Mouse (Mus musculus) MEL (cell line): Measurements from ENCODE around the gene Ccdc34. TPM values are rescaled to one million over a fixed set of nuclear protein-coding genes. Genes with fewer than 3 reads are reported as not detected.

ENCODE experiments used
- DNase-seq: peaks from one replicate; pipeline ENCODE4 v3.0.0; 2011; ENCODE audit warnings: low read depth, low spot score
- H3K27ac ChIP-seq: 2 replicates; pipeline ENCODE4 v1.5.1; 2012; ENCODE audit warnings: low read depth, mild to moderate bottlenecking, control low read depth, low read length, moderate library complexity; ENCODE audit not compliant: control insufficient read depth
- H3K27me3 ChIP-seq, 2 experiments: fragments of 150-350 bp in 1 of 2; sonication (generic) in 1 of 2; 2 replicates each; pipeline ENCODE4 v1.6.1; 2012; ENCODE audit warnings: low read length in 2 of 2, mild to moderate bottlenecking in 2 of 2, improper control_type of control experiment in 1 of 2, moderate library complexity in 1 of 2; ENCODE audit not compliant: insufficient read depth in 2 of 2, control insufficient read depth in 1 of 2
- H3K36me3 ChIP-seq, 2 experiments: 2 replicates each; pipeline ENCODE4 v1.6.1; 2012 to 2014; ENCODE audit warnings: low read length in 2 of 2, improper control_type of control experiment in 1 of 2, inconsistent platforms in 1 of 2, mild to moderate bottlenecking in 1 of 2; ENCODE audit not compliant: insufficient read depth in 2 of 2, control insufficient read depth in 1 of 2
- H3K4me1 ChIP-seq, 2 experiments: fragments of 150-350 bp in 1 of 2; sonication (generic) in 1 of 2; 2 replicates each; pipeline ENCODE4 v1.6.1; 2012; ENCODE audit warnings: low read length in 2 of 2, improper control_type of control experiment in 1 of 2, mild to moderate bottlenecking in 1 of 2; ENCODE audit not compliant: insufficient read depth in 2 of 2, control insufficient read depth in 1 of 2
- H3K4me3 ChIP-seq, 2 experiments: fragments of 150-350 bp in 1 of 2; sonication (generic) in 1 of 2; 2 replicates each; pipeline ENCODE4 v1.5.1; 2012; ENCODE audit warnings: low read depth in 2 of 2, low read length in 2 of 2, mild to moderate bottlenecking in 2 of 2, moderate library complexity in 2 of 2, control low read depth in 1 of 2, improper control_type of control experiment in 1 of 2; ENCODE audit not compliant: control insufficient read depth in 1 of 2, insufficient read depth in 1 of 2
- H3K79me2 ChIP-seq: 2 replicates; pipeline ENCODE4 v1.6.1; 2012; ENCODE audit warnings: mild to moderate bottlenecking, low read length, moderate library complexity; ENCODE audit not compliant: control insufficient read depth, poor library complexity, insufficient read depth
- H3K9ac ChIP-seq: 2 replicates; pipeline ENCODE4 v1.6.1; 2012; ENCODE audit warnings: low read depth, mild to moderate bottlenecking, control low read depth, low read length, moderate library complexity; ENCODE audit not compliant: control insufficient read depth, poor library complexity, severe bottlenecking
- H3K9me3 ChIP-seq: fragments of 150-350 bp; sonication (generic); replicated peaks from 2 replicates; pipeline ENCODE4 v1.6.1; 2012; ENCODE audit warnings: mild to moderate bottlenecking, low read length, improper control_type of control experiment, moderate library complexity; ENCODE audit not compliant: insufficient read depth
- CHD2 ChIP-seq: IDR thresholded peaks from 2 replicates; pipeline ENCODE4 v1.6.1; 2011; ENCODE audit warnings: low read length, improper control_type of control experiment
- E2F4 ChIP-seq: IDR thresholded peaks from 2 replicates; pipeline ENCODE4 v1.6.1; 2011; ENCODE audit warnings: low read depth, low read length, improper control_type of control experiment, borderline replicate concordance
- ETS1 ChIP-seq: IDR thresholded peaks from 2 replicates; pipeline ENCODE4 v1.6.1; 2012; ENCODE audit warnings: low read depth, mild to moderate bottlenecking, inconsistent platforms, low read length, improper control_type of control experiment, moderate library complexity
- GABPA ChIP-seq: IDR thresholded peaks from 2 replicates; pipeline ENCODE4 v1.6.1; 2012; ENCODE audit warnings: low read depth, mild to moderate bottlenecking, inconsistent platforms, low read length, improper control_type of control experiment, moderate library complexity
- KAT2A ChIP-seq: conservative IDR thresholded peaks from 2 replicates; pipeline ENCODE4 v1.6.1; 2012; ENCODE audit warnings: low read depth, low read length, improper control_type of control experiment, inconsistent platforms
- MAX ChIP-seq: IDR thresholded peaks from 2 replicates; pipeline ENCODE4 v1.6.1; 2011; ENCODE audit warnings: low read length, improper control_type of control experiment
- MEF2A ChIP-seq: IDR thresholded peaks from 2 replicates; pipeline ENCODE4 v1.6.1; 2014; ENCODE audit warnings: low read depth, mild to moderate bottlenecking, inconsistent platforms, low read length, improper control_type of control experiment; ENCODE audit not compliant: poor library complexity, insufficient replicate concordance, severe bottlenecking; ENCODE audit errors: extremely low read depth
- MYB ChIP-seq: IDR thresholded peaks from 2 replicates; pipeline ENCODE4 v1.6.1; 2011; ENCODE audit warnings: mild to moderate bottlenecking, low read depth, low read length, improper control_type of control experiment
- MYC ChIP-seq: IDR thresholded peaks from 2 replicates; pipeline ENCODE4 v1.6.1; 2011; ENCODE audit warnings: low read depth, mild to moderate bottlenecking, low read length, improper control_type of control experiment, moderate library complexity
- NRF1 ChIP-seq: IDR thresholded peaks from 2 replicates; pipeline ENCODE4 v1.6.1; 2014; ENCODE audit warnings: low read depth, mild to moderate bottlenecking, inconsistent platforms, low read length, improper control_type of control experiment, moderate library complexity; ENCODE audit not compliant: poor library complexity, insufficient read depth, severe bottlenecking
- POLR2AphosphoS2 ChIP-seq: IDR thresholded peaks from 2 replicates; pipeline ENCODE4 v1.6.1; 2011; ENCODE audit warnings: low read length, improper control_type of control experiment
- TAL1 ChIP-seq: IDR thresholded peaks from 2 replicates; pipeline ENCODE4 v1.6.1; 2012; ENCODE audit warnings: mild to moderate bottlenecking, inconsistent platforms, low read length, moderate library complexity, mixed read lengths
- TBP ChIP-seq: IDR thresholded peaks from 2 replicates; pipeline ENCODE4 v1.8.0; 2011; ENCODE audit warnings: low read depth, low read length, improper control_type of control experiment
- TCF12 ChIP-seq: IDR thresholded peaks from 2 replicates; pipeline ENCODE4 v1.6.1; 2014; ENCODE audit warnings: low read depth, mild to moderate bottlenecking, inconsistent platforms, low read length, improper control_type of control experiment, moderate library complexity
- USF2 ChIP-seq, 2 experiments: IDR thresholded peaks; 2 replicates each; pipeline ENCODE4 v1.6.1; 2011 to 2012; ENCODE audit warnings: improper control_type of control experiment in 2 of 2, low read length in 2 of 2, borderline replicate concordance in 1 of 2, inconsistent platforms in 1 of 2, low read depth in 1 of 2, mild to moderate bottlenecking in 1 of 2; ENCODE audit not compliant: insufficient read depth in 1 of 2
- ZC3H11A ChIP-seq: IDR thresholded peaks from 2 replicates; pipeline ENCODE4 v1.6.1; 2012; ENCODE audit warnings: low read depth, mild to moderate bottlenecking, inconsistent platforms, low read length, improper control_type of control experiment
- ZMIZ1 ChIP-seq: IDR thresholded peaks from 2 replicates; pipeline ENCODE4 v1.6.1; 2012; ENCODE audit warnings: low read depth, mild to moderate bottlenecking, inconsistent platforms, low read length, improper control_type of control experiment, moderate library complexity
- ZNF384 ChIP-seq: IDR thresholded peaks from 2 replicates; pipeline ENCODE4 v1.6.1; 2012; ENCODE audit warnings: low read depth, mild to moderate bottlenecking, inconsistent platforms, low read length, improper control_type of control experiment
- polyA plus RNA-seq, 2 experiments: library from polyadenylated mRNA; stranded (reverse) in 1 of 2; unstranded in 1 of 2; fragments of >175 nt in 1 of 2; fragments of >200 nt in 1 of 2; gene quantifications; 2 replicates each; pipeline versions ENCODE4 v1.2.1 to v1.2.4; 2012; ENCODE audit warnings: low replicate concordance in 2 of 2, low read depth in 1 of 2; ENCODE audit not compliant: insufficient read length in 2 of 2, insufficient read depth in 1 of 2, missing spikeins in 1 of 2
- total RNA-seq: library from RNA; depleted of rRNA; stranded (reverse); fragments of 300-350 nt; gene quantifications from 2 replicates; pipeline ENCODE4 v1.2.3, GENCODE M21; 2012

Gene Ccdc34
- total and polyA plus RNA-seq, 3 experiments = 14.1 to 39.0 TPM; not detected in 1

- DNase-seq = no peak
- Histone ChIP-seq H3K27ac (no peak overlapping the region), H3K9ac (no peak overlapping the region), H3K79me2 (no peaks in the 10 kb centered on the region), H3K4me3 (no peak overlapping the region)
- TF ChIP-seq NRF1 (no peak), GABPA (no peak), ZC3H11A (no peak), MEF2A (no peak), ETS1 (no peak), KAT2A (no peak), TAL1 (no peak), TCF12 (no peak), USF2 (IDR thresholded peaks at IDR 0.05; ENCODE audit: borderline replicate concordance in 1 of 2, insufficient read depth in 1 of 2, low read depth in 1 of 2, low read length in 2 of 2) (no peak), CHD2 (no peak), ZNF384 (no peak), E2F4 (no peak), MYC (no peak), POLR2AphosphoS2 (no peak), MYB (no peak)
- TF ChIP-seq, all 39 proteins: peak for 0
- H3K27me3 ChIP-seq = no peaks in the 10 kb centered on the region
- H3K9me3 ChIP-seq = no peaks in the 10 kb centered on the region
- no peaks in the 10 kb centered on the region for H3K4me1 ChIP-seq
- no peaks in the 10 kb centered on the region for H3K36me3 ChIP-seq
Measured at GRCm38 (mm10) chr2:110156321-110156720, 138.7 kb downstream of the Ccdc34 start.

GRCm38 (mm10) chr2:110165003-110165402 is 147.4 kb downstream of the Ccdc34 start:
- H3K4me3 ChIP-seq = no peak overlapping the region
- no peaks in the 10 kb centered on the region for H3K79me2 ChIP-seq
- H3K27me3 ChIP-seq = no peaks in the 10 kb centered on the region
- TF ChIP-seq ZMIZ1 (no peak), TBP (no peak), MAX (no peak), KAT2A (no peak)
- no peaks in the 10 kb centered on the region for H3K36me3 ChIP-seq
- no peak for DNase-seq
- H3K9me3 ChIP-seq = no peaks in the 10 kb centered on the region
- no peaks in the 10 kb centered on the region for H3K4me1 ChIP-seq
- no peak overlapping the region for H3K9ac ChIP-seq
- no peak overlapping the region for H3K27ac ChIP-seq
